Mouse (Mus musculus) liver, embryonic 14.5 days (tissue): ENCODE measurements at regions not wholly inside any gene's neighbourhood (a gene's known extent, or its start where the extent isn't known, plus 50 kb on each side); places are given as distances from the start of the nearest gene placed in this dataset.

ENCODE experiments used
- ATAC-seq: fragments of 200-750 bp; cut with Nextera tagmentation; 2 replicates; pipeline ENCODE4 v1.8.0; 2017; ENCODE audit warnings: moderate number of reproducible peaks, mild to moderate bottlenecking, moderate library complexity; ENCODE audit not compliant: insufficient read depth
- DNase-seq, 3 experiments: peaks; one replicate each; pipeline ENCODE4 v3.0.0-alpha.2; 2012 to 2013; ENCODE audit warnings: low read depth in 3 of 3, low spot score in 3 of 3
- H3K27ac ChIP-seq: fragments of 300-500 bp; sonication (generic); 2 replicates; pipeline ENCODE4 v1.5.1; 2014; ENCODE audit warnings: moderate library complexity, mild to moderate bottlenecking, control low read depth, inconsistent platforms
- H3K27me3 ChIP-seq: fragments of 300-500 bp; sonication (generic); 2 replicates; pipeline ENCODE4 v1.6.1; 2014; ENCODE audit warnings: mild to moderate bottlenecking, low read length, moderate library complexity; ENCODE audit not compliant: control insufficient read depth, insufficient read depth
- H3K36me3 ChIP-seq: fragments of 300-500 bp; sonication (generic); replicated peaks from 2 replicates; pipeline ENCODE4 v1.6.1; 2014; ENCODE audit warnings: low read depth; ENCODE audit not compliant: control insufficient read depth, insufficient read depth
- H3K4me1 ChIP-seq, 2 experiments: fragments of 200-500 bp in 1 of 2; fragments of 300-500 bp in 1 of 2; sonication (generic) in 1 of 2; replicated peaks; 2 replicates each; pipeline ENCODE4 v1.6.1; 2012 to 2014; ENCODE audit warnings: antibody characterized with exemption in 1 of 2, inconsistent platforms in 1 of 2, low read length in 1 of 2; ENCODE audit not compliant: control insufficient read depth in 2 of 2, insufficient read depth in 2 of 2
- H3K4me2 ChIP-seq: fragments of 300-500 bp; sonication (generic); 2 replicates; pipeline ENCODE4 v1.6.1; 2014; ENCODE audit warnings: low read depth, mild to moderate bottlenecking, control low read depth, moderate library complexity
- H3K4me3 ChIP-seq, 2 experiments: fragments of 200-500 bp in 1 of 2; fragments of 300-500 bp in 1 of 2; sonication (generic) in 1 of 2; 2 replicates each; pipeline ENCODE4 v1.5.1; 2012 to 2014; ENCODE audit warnings: low read depth in 2 of 2, low read length in 2 of 2, mild to moderate bottlenecking in 2 of 2, control low read depth in 1 of 2, inconsistent platforms in 1 of 2, moderate library complexity in 1 of 2; ENCODE audit not compliant: insufficient read depth in 1 of 2
- H3K9ac ChIP-seq: fragments of 300-500 bp; sonication (generic); replicated peaks from 2 replicates; pipeline ENCODE4 v1.6.1; 2014; ENCODE audit warnings: mild to moderate bottlenecking, control low read depth, moderate library complexity
- H3K9me3 ChIP-seq: fragments of 300-500 bp; sonication (generic); 2 replicates; pipeline ENCODE4 v1.6.1; 2016; ENCODE audit warnings: low read length, mixed read lengths; ENCODE audit not compliant: control insufficient read depth
- CTCF ChIP-seq: IDR thresholded peaks from 2 replicates; pipeline ENCODE4 v1.5.1; 2016; ENCODE audit warnings: antibody characterized with exemption, low read depth, control low read depth
- EP300 ChIP-seq: IDR thresholded peaks from 2 replicates; pipeline ENCODE4 v1.6.1; 2016; ENCODE audit warnings: antibody characterized with exemption, low read depth
- WGBS: fragments of 180-500 bp; shearing (Covaris S2); extraction: QIAGEN DNeasy Blood & Tissue Kit; methylation state at CpG from one replicate; pipeline ENCODE4 v1.1.7; 2014; ENCODE audit not compliant: insufficient replicate concordance; 5-methylcytosine and 5-hydroxymethylcytosine counted together

DNA sequence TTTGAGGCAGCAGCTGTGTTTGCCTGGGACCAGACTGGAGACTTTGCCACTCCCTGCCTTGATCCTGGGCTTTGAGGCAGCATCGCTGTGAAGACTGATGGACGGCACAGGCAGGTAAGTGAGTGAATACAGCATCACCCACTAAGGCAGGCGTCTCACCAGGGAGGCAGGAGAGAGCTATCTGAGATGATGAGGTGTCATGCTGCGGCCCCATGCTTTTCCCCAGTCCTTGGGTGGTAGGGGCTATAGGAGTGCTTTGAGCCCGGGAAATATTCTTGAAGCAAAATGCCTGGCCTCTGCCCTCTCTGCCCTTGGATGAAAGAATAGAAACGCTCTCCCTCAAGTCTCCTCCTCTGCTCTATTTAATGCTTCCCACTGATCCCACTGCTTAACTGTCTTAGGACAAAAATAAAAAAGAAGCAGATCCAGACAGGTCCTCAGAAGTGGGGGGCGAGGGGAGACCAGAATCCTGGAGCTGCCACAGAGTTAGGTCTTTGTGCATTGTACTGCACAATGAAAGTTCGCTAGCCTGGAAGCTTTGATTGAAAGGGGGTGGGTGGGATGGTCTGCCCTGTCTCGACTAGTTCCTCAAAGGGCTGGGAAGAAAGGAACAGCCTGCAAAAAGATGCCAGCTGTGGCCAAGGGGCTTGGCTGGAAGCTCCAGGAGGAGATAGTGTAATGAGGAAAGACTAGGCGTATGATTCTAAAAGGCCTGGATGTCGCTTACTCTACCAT is 117.4 kb upstream of the Cdh5 start:
- 58% methylated on average over 11 of the region's 11 CpGs for WGBS
- TF ChIP-seq CTCF (no peak), EP300 (no peak)
- no peak overlapping the region for H3K4me3 ChIP-seq

DNA sequence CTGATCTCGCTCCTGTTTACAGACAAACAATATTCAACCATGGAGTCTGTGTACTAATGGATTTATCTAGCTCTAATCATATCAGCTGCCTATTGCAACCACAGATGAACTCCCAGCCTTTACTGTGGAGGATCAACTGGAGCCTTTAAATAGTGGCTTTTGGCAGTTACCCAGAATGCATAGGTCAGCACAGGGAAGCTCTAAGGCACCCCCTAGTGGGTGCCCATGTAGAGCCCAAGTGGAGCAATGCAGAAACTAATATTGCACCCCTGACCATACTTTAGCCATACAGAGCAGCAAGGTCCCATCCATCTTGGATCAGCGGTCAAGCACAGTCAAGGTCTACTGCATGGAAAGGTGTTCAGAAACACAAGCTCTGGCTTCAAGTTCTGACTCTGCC is 115.8 kb upstream of the Cdh5 start:
- no peak for ATAC-seq
- no peaks in the 10 kb centered on the region for H3K4me1 ChIP-seq
- H3K27ac ChIP-seq = no peak overlapping the region
- no peak overlapping the region for H3K4me3 ChIP-seq
- H3K9me3 ChIP-seq = no peaks in the 10 kb centered on the region
- no peaks in the 10 kb centered on the region for H3K27me3 ChIP-seq
- H3K4me2 ChIP-seq = no peak overlapping the region
- TF ChIP-seq CTCF (0 out of 2 replicates have a peak, but pooled peaks have one; percentile 8), EP300 (no peak)
- no peak overlapping the region for H3K9ac ChIP-seq
- 61% methylated on average over 2 of the region's 2 CpGs for WGBS
- no peak for DNase-seq
- H3K36me3 ChIP-seq = no peaks in the 10 kb centered on the region

More for the DNA sequence above, 117.4 kb upstream of the Cdh5 start:
- DNase-seq = no peak
- Histone ChIP-seq H3K27me3 (no peaks in the 10 kb centered on the region), H3K4me2 (no peak overlapping the region), H3K27ac (no peak overlapping the region), H3K9me3 (no peaks in the 10 kb centered on the region), H3K36me3 (no peaks in the 10 kb centered on the region), H3K9ac (no peak overlapping the region), H3K4me1 (no peaks in the 10 kb centered on the region)
- no peak for ATAC-seq

DNA sequence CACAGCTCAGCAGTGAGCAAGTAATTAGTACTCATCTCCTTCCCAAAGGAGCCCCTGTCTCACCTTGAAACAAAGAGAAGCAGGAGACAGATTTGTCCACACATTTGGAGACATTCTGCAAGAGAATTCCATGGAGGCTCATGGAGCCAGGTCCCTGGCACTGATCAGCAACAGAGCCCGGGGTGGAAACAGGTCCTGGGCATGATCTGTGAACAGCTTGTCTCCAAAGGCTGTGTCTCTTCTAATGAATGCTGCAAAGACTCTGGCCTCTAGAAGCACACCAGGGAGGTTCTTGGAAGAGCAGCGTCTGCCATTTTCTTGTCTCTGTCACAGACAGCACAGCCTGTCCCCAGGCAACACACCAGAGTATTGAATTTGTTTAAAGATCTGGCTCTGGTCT is 107.5 kb upstream of the Cdh5 start:
- H3K4me2 ChIP-seq = no peak overlapping the region
- WGBS = 51% methylated on average over 2 of the region's 2 CpGs

DNA sequence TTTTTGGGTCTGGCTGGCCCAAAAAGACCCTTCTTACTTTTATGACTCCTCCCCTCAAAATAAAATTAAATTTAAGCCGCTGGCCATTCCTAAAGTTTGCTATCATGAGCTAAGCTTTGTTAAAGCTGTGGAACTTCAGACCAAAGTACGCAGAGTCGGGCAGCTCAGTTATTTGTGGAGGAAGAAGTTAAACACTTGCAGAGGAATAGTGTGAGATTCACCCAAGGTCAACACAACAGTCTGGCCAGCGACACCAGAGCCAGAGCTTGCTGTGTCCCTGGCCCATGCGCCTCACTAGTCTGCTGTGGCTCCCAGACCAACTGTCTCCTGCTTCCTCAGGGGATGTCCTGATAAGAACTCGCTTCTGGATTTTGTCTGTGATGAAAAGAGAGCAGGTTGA is 103.3 kb upstream of the Cdh5 start:
- DNase-seq (no peak), ATAC-seq (no peak)
- no peak overlapping the region for H3K9ac ChIP-seq
- no peaks in the 10 kb centered on the region for H3K9me3 ChIP-seq
- no peak overlapping the region for H3K27ac ChIP-seq
- H3K36me3 ChIP-seq = no peaks in the 10 kb centered on the region
- no peaks in the 10 kb centered on the region for H3K27me3 ChIP-seq
- H3K4me1 ChIP-seq = no peaks in the 10 kb centered on the region
- no peak overlapping the region for H3K4me2 ChIP-seq
- WGBS = 45% methylated on average over 6 of the region's 6 CpGs
- TF ChIP-seq CTCF (no peak), EP300 (no peak)
- no peak overlapping the region for H3K4me3 ChIP-seq

More for the DNA sequence above, 107.5 kb upstream of the Cdh5 start:
- no peaks in the 10 kb centered on the region for H3K27me3 ChIP-seq
- H3K9me3 ChIP-seq = no peaks in the 10 kb centered on the region
- ATAC-seq (no peak), DNase-seq (no peak)
- H3K4me1 ChIP-seq = no peaks in the 10 kb centered on the region
- H3K9ac ChIP-seq = no peak overlapping the region
- no peak overlapping the region for H3K27ac ChIP-seq
- no peak overlapping the region for H3K4me3 ChIP-seq
- TF ChIP-seq EP300 = no peak
- no peak for TF ChIP-seq CTCF
- no peaks in the 10 kb centered on the region for H3K36me3 ChIP-seq

DNA sequence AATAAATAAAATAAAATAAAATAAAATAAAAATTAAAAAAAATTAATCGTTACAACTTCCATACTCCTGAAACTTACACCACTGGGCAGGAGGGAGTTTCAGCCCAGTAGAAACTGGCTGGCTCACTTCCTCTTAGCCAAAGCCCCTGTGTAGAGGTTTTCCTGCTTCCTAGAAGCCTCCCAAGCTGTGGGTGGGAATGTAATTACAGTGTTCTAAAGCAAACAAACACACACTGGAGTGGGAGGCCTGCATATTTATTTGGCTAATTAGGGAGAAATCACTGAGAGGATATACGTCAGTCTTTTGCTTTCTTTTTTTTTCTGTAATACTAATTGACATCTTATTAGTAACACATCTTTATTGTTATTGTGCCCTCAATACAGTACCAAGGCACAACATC is 94.2 kb upstream of the Cdh5 start:
- Histone ChIP-seq H3K4me2 (no peak overlapping the region), H3K27me3 (no peaks in the 10 kb centered on the region), H3K9ac (no peak overlapping the region), H3K9me3 (no peaks in the 10 kb centered on the region), H3K4me1 (no peaks in the 10 kb centered on the region), H3K4me3 (no peak overlapping the region), H3K27ac (no peak overlapping the region), H3K36me3 (no peaks in the 10 kb centered on the region)
- 55% methylated on average over 2 of the region's 2 CpGs for WGBS
- TF ChIP-seq EP300 = no peak
- no peak for TF ChIP-seq CTCF
- ATAC-seq (no peak), DNase-seq (no peak)
